Mouse (Mus musculus) kidney, adult 2 months (tissue): ENCODE data around the gene Maml3.

ENCODE experiments used
- CTCF ChIP-seq: fragments of 200-500 bp; conservative IDR thresholded peaks from 2 replicates; pipeline ENCODE4 v1.5.1; 2011; ENCODE audit warnings: low read depth, mild to moderate bottlenecking, control low read depth, low read length, moderate library complexity, mixed read lengths; ENCODE audit not compliant: insufficient read depth, insufficient read length
- POLR2A ChIP-seq: fragments of 200-500 bp; IDR thresholded peaks from one replicate; pipeline ENCODE4 v1.6.1; 2011; ENCODE audit warnings: low read depth, low read length, control low read depth

DNA sequence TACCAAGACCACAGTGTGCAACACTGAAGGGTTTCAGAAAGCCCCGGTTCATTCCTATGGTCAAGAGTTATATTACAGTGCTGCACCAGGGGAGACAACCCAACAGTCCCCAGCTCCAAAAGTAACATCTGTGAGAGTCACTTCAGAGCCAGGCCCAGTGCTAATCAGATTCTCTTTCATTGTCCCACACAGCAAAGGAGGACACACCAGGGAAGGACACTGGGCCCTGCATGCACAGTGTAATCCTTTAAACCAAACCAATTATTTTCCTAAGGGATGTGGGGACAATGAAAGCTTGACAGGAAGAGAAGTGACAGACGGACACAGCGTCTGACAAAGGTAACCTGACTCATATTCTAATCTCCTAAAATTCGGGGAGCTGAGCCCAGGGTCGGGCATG, 32.9 kb downstream of the Maml3 start:
- TF ChIP-seq POLR2A (no peak), CTCF (no peak)
